Mouse (Mus musculus) yolk sac, embryonic 10.5 days (tissue): Measurements from ENCODE around the gene Hoxb4.

ENCODE experiments used
- DNase-seq: peaks from one replicate; pipeline ENCODE4 v3.0.0-alpha.2; 2017; ENCODE audit warnings: low spot score

Hoxb4 gene

GRCm38 (mm10) chr11:96349491-96350340 lies 31.6 kb downstream of the Hoxb4 start:
- peak; percentile 23 for DNase-seq

GRCm38 (mm10) chr11:96350341-96350624 lies 32.2 kb downstream of the Hoxb4 start, which contains the start of gene Hoxb2:
TSS of gene Hoxb2 (plus strand) at chr11:96350525.
- DNase-seq: no peak

GRCm38 (mm10) chr11:96350791-96351190 lies 32.7 kb downstream of the Hoxb4 start:
- no peak for DNase-seq

GRCm38 (mm10) chr11:96351312-96351711 lies 33.2 kb downstream of the Hoxb4 start:
- DNase-seq: peak; percentile 9

GRCm38 (mm10) chr11:96351831-96352230 lies 33.8 kb downstream of the Hoxb4 start:
- peak; percentile 50 for DNase-seq

GRCm38 (mm10) chr11:96352691-96353521 lies 34.8 kb downstream of the Hoxb4 start:
- DNase-seq: peak; percentile 61

- no peak for DNase-seq
Observed at GRCm38 (mm10) chr11:96353522-96353841, 35.4 kb downstream of the Hoxb4 start.

- DNase-seq: peak; percentile 37
Observed at GRCm38 (mm10) chr11:96353939-96354338, 35.9 kb downstream of the Hoxb4 start.

- peak; percentile 68 for DNase-seq
Observed at GRCm38 (mm10) chr11:96354376-96354775, 36.3 kb downstream of the Hoxb4 start.

- no peak for DNase-seq
Observed at GRCm38 (mm10) chr11:96354801-96355311, 36.8 kb downstream of the Hoxb4 start.

GRCm38 (mm10) chr11:96363807-96364206 lies 45.7 kb downstream of the Hoxb4 start:
- DNase-seq: peak; percentile 63

GRCm38 (mm10) chr11:96365441-96366091 lies 47.5 kb downstream of the Hoxb4 start, which contains the start of gene Hoxb1:
TSS of gene Hoxb1 (plus strand) at chr11:96365752.
- no peak for DNase-seq

- DNase-seq: no peak
Observed at GRCm38 (mm10) chr11:96366092-96367041, 48.3 kb downstream of the Hoxb4 start.

GRCm38 (mm10) chr11:96367141-96367540 lies 49.1 kb downstream of the Hoxb4 start:
- no peak for DNase-seq

- DNase-seq: no peak
Observed at GRCm38 (mm10) chr11:96368686-96369085, 50.6 kb downstream of the Hoxb4 start.

GRCm38 (mm10) chr11:96369140-96369539 lies 51.1 kb downstream of the Hoxb4 start:
- DNase-seq: no peak
